Mouse (Mus musculus): ENCODE results near the gene Gfy. TPM values are rescaled to one million over a fixed set of nuclear protein-coding genes. Genes with fewer than 3 reads are reported as not detected.

Gfy gene
- polyA plus RNA-seq (2015; fragmentation: Nextera tagmentation; extraction: Ambion mirVana), result 0.51 TPM in 1 of 2 replicates, not detected in the other

GRCm38 (mm10) chr7:45179469-45179868, at the start of gene Gfy:
Gene Gfy (minus strand): TSS chr7:45179569.
- Histone ChIP-seq H3K27me3 (replicated peaks; ENCODE audit: control insufficient read depth, insufficient read depth, low read length) (peaks cover 89% of the 10 kb centered on the region), H3K4me1 (replicated peaks; ENCODE audit: control insufficient read depth, insufficient read depth, low read length) (peaks cover 22% of the 10 kb centered on the region), H3K9me3 (ENCODE audit: control insufficient read depth, low read length) (no peaks in the 10 kb centered on the region), H3K27ac (ENCODE audit: low read length) (no peak within 1 kb of the TSS), H3K9ac (replicated peaks; ENCODE audit: low read depth, low read length) (no peak within 1 kb of the TSS), H3K4me3 (replicated peaks; ENCODE audit: low read length) (no peak within 1 kb of the TSS), H3K4me2 (ENCODE audit: low read length) (no peak within 1 kb of the TSS), H3K36me3 (ENCODE audit: control insufficient read depth, insufficient read depth) (no peaks in the 10 kb centered on the region)
- no peak for ATAC-seq
- WGBS, result 20% methylated on average over 7 of the region's 7 CpGs

- Histone ChIP-seq H3K4me3 (replicated peaks; ENCODE audit: low read length) (no peak overlapping the region), H3K4me2 (ENCODE audit: low read length) (no peak overlapping the region), H3K36me3 (ENCODE audit: control insufficient read depth, insufficient read depth) (no peaks in the 10 kb centered on the region), H3K27me3 (replicated peaks; ENCODE audit: control insufficient read depth, insufficient read depth, low read length) (no peaks in the 10 kb centered on the region), H3K9me3 (ENCODE audit: control insufficient read depth, low read length) (no peaks in the 10 kb centered on the region), H3K9ac (replicated peaks; ENCODE audit: low read depth, low read length) (no peak overlapping the region), H3K27ac (ENCODE audit: low read length) (no peak overlapping the region), H3K4me1 (replicated peaks; ENCODE audit: control insufficient read depth, insufficient read depth, low read length) (peaks cover 11% of the 10 kb centered on the region)
- WGBS, result 94% methylated on average over 8 of the region's 8 CpGs
- no peak for ATAC-seq
These were observed 49.7 kb upstream of the Gfy start for GRCm38 (mm10) chr7:45229046-45229445.

GRCm38 (mm10) chr7:45228548-45228947, 49.2 kb upstream of the Gfy start:
- ATAC-seq, result no peak
- Histone ChIP-seq H3K4me1 (replicated peaks; ENCODE audit: control insufficient read depth, insufficient read depth, low read length) (peaks cover 6% of the 10 kb centered on the region), H3K9me3 (ENCODE audit: control insufficient read depth, low read length) (no peaks in the 10 kb centered on the region), H3K9ac (replicated peaks; ENCODE audit: low read depth, low read length) (no peak overlapping the region), H3K27ac (ENCODE audit: low read length) (no peak overlapping the region), H3K27me3 (replicated peaks; ENCODE audit: control insufficient read depth, insufficient read depth, low read length) (no peaks in the 10 kb centered on the region), H3K36me3 (ENCODE audit: control insufficient read depth, insufficient read depth) (no peaks in the 10 kb centered on the region), H3K4me3 (replicated peaks; ENCODE audit: low read length) (no peak overlapping the region), H3K4me2 (ENCODE audit: low read length) (no peak overlapping the region)
- WGBS, result 96% methylated on average over 18 of the region's 18 CpGs

GRCm38 (mm10) chr7:45226421-45226820, 47.1 kb upstream of the Gfy start:
- Histone ChIP-seq H3K27ac (ENCODE audit: low read length) (no peak overlapping the region), H3K36me3 (ENCODE audit: control insufficient read depth, insufficient read depth) (no peaks in the 10 kb centered on the region), H3K27me3 (replicated peaks; ENCODE audit: control insufficient read depth, insufficient read depth, low read length) (no peaks in the 10 kb centered on the region), H3K9me3 (ENCODE audit: control insufficient read depth, low read length) (no peaks in the 10 kb centered on the region), H3K4me2 (ENCODE audit: low read length) (no peak overlapping the region), H3K4me1 (replicated peaks; ENCODE audit: control insufficient read depth, insufficient read depth, low read length) (no peaks in the 10 kb centered on the region), H3K9ac (replicated peaks; ENCODE audit: low read depth, low read length) (no peak overlapping the region), H3K4me3 (replicated peaks; ENCODE audit: low read length) (no peak overlapping the region)
- WGBS, result 96% methylated on average over 5 of the region's 5 CpGs
- no peak for ATAC-seq

- peaks cover 2% of the 10 kb centered on the region; the same call in 1 of the 2 replicates for H3K36me3 ChIP-seq (ENCODE audit: control insufficient read depth, insufficient read depth)
- H3K4me1 ChIP-seq (replicated peaks; ENCODE audit: control insufficient read depth, insufficient read depth, low read length), result no peaks in the 10 kb centered on the region
- no peaks in the 10 kb centered on the region for H3K27me3 ChIP-seq (replicated peaks; ENCODE audit: control insufficient read depth, insufficient read depth, low read length)
- 85% methylated on average over 7 of the region's 7 CpGs for WGBS
- H3K9me3 ChIP-seq (ENCODE audit: control insufficient read depth, low read length), result no peaks in the 10 kb centered on the region
- H3K4me2 ChIP-seq (ENCODE audit: low read length), result no peak overlapping the region
- H3K4me3 ChIP-seq (replicated peaks; ENCODE audit: low read length), result no peak overlapping the region
- ATAC-seq, result no peak
- no peak overlapping the region for H3K9ac ChIP-seq (replicated peaks; ENCODE audit: low read depth, low read length)
- H3K27ac ChIP-seq (ENCODE audit: low read length), result no peak overlapping the region
These were observed 45.5 kb upstream of the Gfy start for GRCm38 (mm10) chr7:45224826-45225225.

- Histone ChIP-seq H3K9me3 (ENCODE audit: control insufficient read depth, low read length) (no peaks in the 10 kb centered on the region), H3K4me1 (replicated peaks; ENCODE audit: control insufficient read depth, insufficient read depth, low read length) (peaks cover 12% of the 10 kb centered on the region), H3K4me2 (ENCODE audit: low read length) (no peak overlapping the region), H3K27ac (ENCODE audit: low read length) (no peak overlapping the region), H3K9ac (replicated peaks; ENCODE audit: low read depth, low read length) (no peak overlapping the region), H3K36me3 (ENCODE audit: control insufficient read depth, insufficient read depth) (peaks cover 2% of the 10 kb centered on the region; the same call in 1 of the 2 replicates), H3K27me3 (replicated peaks; ENCODE audit: control insufficient read depth, insufficient read depth, low read length) (no peaks in the 10 kb centered on the region), H3K4me3 (replicated peaks; ENCODE audit: low read length) (no peak overlapping the region)
- ATAC-seq, result no peak
- WGBS, result 87% methylated on average over 2 of the region's 2 CpGs
These were observed 42.3 kb upstream of the Gfy start for GRCm38 (mm10) chr7:45221680-45222079.

- H3K4me1 ChIP-seq (replicated peaks; ENCODE audit: control insufficient read depth, insufficient read depth, low read length), result peaks cover 32% of the 10 kb centered on the region
- peak overlapping the region; percentile 56 for H3K4me3 ChIP-seq (replicated peaks; ENCODE audit: low read length)
- H3K9me3 ChIP-seq (ENCODE audit: control insufficient read depth, low read length), result no peaks in the 10 kb centered on the region; the same call in 1 of the 2 replicates
- H3K4me2 ChIP-seq (ENCODE audit: low read length), result peak overlapping the region; percentile 85
- H3K9ac ChIP-seq (replicated peaks; ENCODE audit: low read depth, low read length), result peak overlapping the region; percentile 81
- H3K27ac ChIP-seq (ENCODE audit: low read length), result peak overlapping the region; percentile 60
- H3K36me3 ChIP-seq (ENCODE audit: control insufficient read depth, insufficient read depth), result peaks cover 2% of the 10 kb centered on the region; the same call in 1 of the 2 replicates
- WGBS, result 0% methylated on average over 13 of the region's 13 CpGs
- H3K27me3 ChIP-seq (replicated peaks; ENCODE audit: control insufficient read depth, insufficient read depth, low read length), result peaks cover 5% of the 10 kb centered on the region
- peak; percentile 82 for ATAC-seq
These were observed 37.2 kb upstream of the Gfy start for GRCm38 (mm10) chr7:45216442-45217183.

GRCm38 (mm10) chr7:45215673-45216441, 36.5 kb upstream of the Gfy start, which contains the start of gene Tead2:
Gene Tead2 (plus strand): TSS chr7:45215753.
- Histone ChIP-seq H3K4me1 (replicated peaks; ENCODE audit: control insufficient read depth, insufficient read depth, low read length) (peaks cover 32% of the 10 kb centered on the region), H3K9ac (replicated peaks; ENCODE audit: low read depth, low read length) (peak within 1 kb of the TSS; percentile 81), H3K9me3 (ENCODE audit: control insufficient read depth, low read length) (no peaks in the 10 kb centered on the region; the same call in 1 of the 2 replicates), H3K4me3 (replicated peaks; ENCODE audit: low read length) (peak within 1 kb of the TSS; percentile 56), H3K4me2 (ENCODE audit: low read length) (peak within 1 kb of the TSS; percentile 85), H3K27ac (ENCODE audit: low read length) (peak within 1 kb of the TSS; percentile 60), H3K36me3 (ENCODE audit: control insufficient read depth, insufficient read depth) (peaks cover 2% of the 10 kb centered on the region; the same call in 1 of the 2 replicates), H3K27me3 (replicated peaks; ENCODE audit: control insufficient read depth, insufficient read depth, low read length) (peaks cover 13% of the 10 kb centered on the region)
- WGBS, result under 1% methylated on average over 54 of the region's 55 CpGs
- ATAC-seq, result peak; percentile 57

GRCm38 (mm10) chr7:45213708-45214107, 34.3 kb upstream of the Gfy start:
- Histone ChIP-seq H3K9ac (replicated peaks; ENCODE audit: low read depth, low read length) (no peak overlapping the region), H3K27me3 (replicated peaks; ENCODE audit: control insufficient read depth, insufficient read depth, low read length) (peaks cover 15% of the 10 kb centered on the region), H3K4me2 (ENCODE audit: low read length) (no peak overlapping the region), H3K9me3 (ENCODE audit: control insufficient read depth, low read length) (no peaks in the 10 kb centered on the region; the same call in 1 of the 2 replicates), H3K4me3 (replicated peaks; ENCODE audit: low read length) (no peak overlapping the region), H3K27ac (ENCODE audit: low read length) (no peak overlapping the region), H3K36me3 (ENCODE audit: control insufficient read depth, insufficient read depth) (no peaks in the 10 kb centered on the region), H3K4me1 (replicated peaks; ENCODE audit: control insufficient read depth, insufficient read depth, low read length) (peaks cover 32% of the 10 kb centered on the region)
- 61% methylated on average over 5 of the region's 5 CpGs for WGBS
- ATAC-seq, result no peak

Data from forebrain, embryonic 16.5 days (tissue).